Mouse (Mus musculus): Measurements from ENCODE around the gene Vmn2r74.

The Vmn2r74 gene

GRCm38 (mm10) chr7:85961529-85961928 is at the start of gene Vmn2r74:
TSS of gene Vmn2r74 (minus strand) at chr7:85961629.
- in situ Hi-C loops (cut with MboI, MseI) = no loop called here

GRCm38 (mm10) chr7:86007533-86007932 is 46.1 kb upstream of the Vmn2r74 start:
- in situ Hi-C loops (cut with MboI, MseI) = no loop called here

All from T-helper 2 cell (primary cell).